Mouse (Mus musculus) gastrocnemius, adult 18-20 months (tissue): ENCODE measurements at regions not wholly inside any gene's neighbourhood (a gene's known extent, or its start where the extent isn't known, plus 50 kb on each side); places are given as distances from the start of the nearest gene placed in this dataset.

ENCODE experiments used
- DNase-seq: peaks from one replicate; pipeline ENCODE4 v3.0.0; 2021; ENCODE audit warnings: low spot score

DNA sequence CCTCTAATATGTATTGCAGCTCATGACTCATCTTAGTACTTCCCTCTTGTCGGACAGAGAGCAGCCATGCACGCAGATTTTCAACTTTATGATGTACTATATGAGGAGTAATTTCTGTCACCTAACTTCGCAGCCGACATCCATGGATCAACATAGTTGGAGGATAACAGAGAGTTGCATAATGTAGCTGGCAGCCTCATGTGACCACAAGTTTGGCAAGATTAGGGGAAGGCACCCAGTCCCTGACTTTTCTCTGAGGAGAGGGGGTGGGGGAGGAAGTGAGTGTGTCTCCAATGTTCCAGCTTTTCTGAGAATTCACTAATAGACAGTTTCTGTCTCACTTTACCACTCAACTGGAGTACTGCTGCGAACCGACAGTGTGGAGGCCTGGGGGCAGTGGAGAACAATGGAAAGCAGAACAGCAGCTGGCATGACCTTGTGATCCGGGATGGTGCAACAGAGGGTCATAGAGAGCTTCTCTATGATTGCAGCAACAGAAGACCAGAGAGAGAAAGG lies 424.0 kb downstream of the Ptprc start:
- DNase-seq: no peak

DNA sequence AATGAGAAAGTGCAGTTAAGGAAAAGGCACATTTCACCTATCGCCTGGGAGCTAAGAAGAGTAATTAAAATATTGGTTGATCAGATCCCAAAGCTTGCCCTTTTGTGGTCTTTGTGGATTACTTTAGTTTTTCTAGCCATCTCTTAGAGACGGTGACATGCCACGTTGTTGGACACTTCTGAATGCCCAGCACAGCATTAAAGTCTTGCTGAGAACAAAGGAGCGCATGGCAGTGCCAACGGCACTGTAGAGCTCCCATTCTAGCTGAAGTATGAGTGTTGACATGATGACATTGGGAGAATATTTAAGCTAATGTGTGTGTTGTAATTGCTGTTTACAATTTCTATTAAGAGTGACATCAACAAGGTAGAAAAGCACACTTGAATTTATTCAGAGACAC lies 424.6 kb downstream of the Ptprc start:
- no peak for DNase-seq

DNA sequence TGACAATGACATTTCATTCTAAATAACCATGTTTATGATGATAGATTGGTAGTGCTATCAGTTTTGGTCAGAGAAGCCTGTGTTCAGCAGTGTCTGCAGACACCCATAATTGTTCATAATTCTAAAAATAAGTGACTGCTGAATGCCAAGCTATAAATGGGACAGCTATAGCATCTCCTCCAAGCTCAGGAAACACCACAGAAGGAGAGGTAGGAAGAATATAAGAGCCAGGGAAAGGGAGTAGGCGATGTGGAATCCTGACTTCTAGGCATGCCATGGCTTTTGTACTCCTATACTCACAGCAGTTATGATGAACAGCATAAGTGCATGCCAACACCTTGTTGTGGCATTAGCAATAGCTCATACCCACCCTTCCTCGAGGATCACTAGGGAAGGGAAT lies 429.4 kb downstream of the Ptprc start:
- no peak for DNase-seq

DNA sequence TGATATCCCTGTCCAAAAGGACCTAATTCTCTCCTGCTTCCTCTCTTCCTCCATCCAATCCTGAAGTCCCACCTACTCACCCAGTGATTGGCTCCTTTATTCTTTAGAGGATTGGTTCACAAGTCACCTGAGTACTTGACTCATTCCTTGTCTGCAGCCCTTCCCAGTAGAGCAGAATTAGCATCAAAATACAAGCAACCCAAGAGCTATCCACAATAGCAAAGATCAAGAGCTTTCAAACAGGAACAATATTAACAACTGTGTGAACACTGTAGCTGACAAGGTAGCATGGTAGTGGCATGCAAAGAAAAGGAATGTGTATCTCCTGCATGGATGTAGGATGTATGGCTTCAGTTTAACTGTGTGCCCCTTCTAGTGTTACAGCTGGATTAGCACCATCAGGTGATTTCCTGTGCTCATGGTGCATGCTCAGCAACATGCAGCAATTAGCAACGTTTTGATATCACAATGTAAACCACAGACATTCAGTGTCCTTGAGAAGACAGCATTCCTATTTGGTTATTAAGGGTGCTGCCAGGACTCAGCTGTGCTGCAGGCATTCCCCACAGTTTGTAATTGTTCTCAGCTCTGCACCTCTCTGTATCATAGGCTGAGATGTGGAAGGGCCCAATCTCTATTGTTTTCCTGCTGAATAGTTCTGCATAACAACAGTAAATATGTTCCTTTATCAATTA lies 437.2 kb downstream of the Ptprc start:
- no peak for DNase-seq

DNA sequence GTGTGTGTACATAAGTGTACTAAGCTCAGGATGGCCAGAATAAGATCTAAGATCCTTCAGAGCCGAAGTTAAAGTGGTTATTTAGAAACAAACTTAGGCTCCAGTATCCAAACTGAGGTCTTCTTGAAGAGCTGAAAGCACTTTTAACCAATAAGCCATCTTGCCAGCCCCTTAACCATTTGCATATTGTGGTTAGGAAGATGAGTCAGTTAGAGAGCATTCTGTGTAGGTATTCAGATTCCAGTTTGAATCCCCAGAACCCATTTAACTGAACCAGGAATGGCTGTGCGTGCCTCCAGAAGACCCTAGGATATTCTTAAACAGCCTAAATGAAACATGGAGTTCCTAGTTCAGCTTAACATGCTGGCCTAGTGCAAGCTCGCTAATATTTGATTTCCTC lies 471.6 kb downstream of the Ptprc start:
- DNase-seq: no peak

DNA sequence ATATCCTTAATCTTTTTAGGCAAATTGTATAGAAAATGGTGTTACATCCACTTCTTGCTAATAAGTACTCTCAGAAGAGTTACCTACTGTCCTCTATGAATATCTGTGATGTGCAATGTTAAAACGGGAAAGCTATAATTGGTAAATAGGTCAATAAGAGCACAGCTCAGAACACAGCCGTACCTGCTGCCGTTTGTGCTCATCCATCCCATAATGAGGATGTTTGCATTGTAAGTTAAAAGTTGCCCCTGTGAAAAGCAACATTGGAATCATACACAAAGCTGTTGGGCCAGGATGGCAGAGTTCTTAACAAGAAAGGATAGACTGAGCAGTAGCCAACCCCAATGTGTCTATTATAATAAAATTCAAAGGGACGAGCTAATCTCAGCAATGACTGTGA lies 476.6 kb downstream of the Ptprc start:
- no peak for DNase-seq

DNA sequence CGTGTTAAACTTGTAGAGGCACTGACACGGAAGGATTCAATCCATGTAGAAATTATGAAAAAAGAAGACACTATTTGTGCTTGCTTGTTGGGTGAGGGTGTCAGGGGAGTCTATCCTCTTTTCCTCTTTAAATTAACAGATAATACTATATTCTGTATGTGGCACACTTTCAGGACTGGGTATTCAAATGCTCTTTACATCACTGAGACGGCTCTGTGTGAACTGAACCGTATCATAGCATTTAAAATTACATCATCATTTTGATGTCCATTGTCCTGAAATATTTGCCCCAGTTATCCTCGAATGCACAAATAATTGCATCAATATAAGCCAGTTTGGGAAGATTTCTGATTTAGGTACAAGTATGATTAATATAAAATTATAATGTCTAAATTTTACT lies 478.2 kb downstream of the Ptprc start:
- no peak for DNase-seq

DNA sequence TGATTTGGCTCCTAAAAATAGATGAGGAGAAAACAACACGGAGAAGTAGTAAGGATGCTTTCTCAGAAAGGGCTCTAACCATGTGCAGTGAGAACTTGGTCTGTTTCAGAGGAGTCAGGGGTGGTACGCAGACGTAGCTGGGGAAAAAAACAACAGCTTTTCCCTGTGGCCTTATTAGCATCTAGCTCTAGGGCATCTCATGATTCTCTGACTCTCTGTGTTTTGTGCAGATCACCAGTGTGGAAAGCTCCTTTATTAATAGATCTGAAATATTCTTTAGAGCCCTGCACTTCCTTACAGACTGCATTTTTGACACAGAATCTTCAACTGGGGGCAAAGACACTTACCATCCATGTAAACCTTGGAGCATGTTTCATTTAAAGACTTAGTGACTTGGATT lies 478.7 kb downstream of the Ptprc start:
- DNase-seq: no peak

DNA sequence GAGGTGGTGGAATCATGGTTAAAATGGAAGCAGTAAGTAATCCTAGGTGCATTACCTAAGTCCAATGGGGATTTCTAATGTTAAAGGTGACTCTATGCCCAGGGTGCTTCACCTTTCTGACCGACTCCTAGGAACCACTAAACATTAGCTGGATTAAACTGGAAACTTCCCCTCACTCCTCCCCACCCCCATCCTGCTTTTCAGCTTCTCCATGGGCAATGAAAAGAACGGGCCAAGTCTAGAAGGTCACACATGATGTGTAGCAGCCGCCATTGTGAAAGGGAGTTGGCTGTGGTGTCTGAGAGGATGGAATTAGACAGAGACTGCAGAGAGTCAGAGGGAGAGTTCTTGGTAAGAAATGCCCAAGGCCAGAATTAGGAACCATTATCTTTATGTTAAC lies 479.8 kb downstream of the Ptprc start:
- no peak for DNase-seq

DNA sequence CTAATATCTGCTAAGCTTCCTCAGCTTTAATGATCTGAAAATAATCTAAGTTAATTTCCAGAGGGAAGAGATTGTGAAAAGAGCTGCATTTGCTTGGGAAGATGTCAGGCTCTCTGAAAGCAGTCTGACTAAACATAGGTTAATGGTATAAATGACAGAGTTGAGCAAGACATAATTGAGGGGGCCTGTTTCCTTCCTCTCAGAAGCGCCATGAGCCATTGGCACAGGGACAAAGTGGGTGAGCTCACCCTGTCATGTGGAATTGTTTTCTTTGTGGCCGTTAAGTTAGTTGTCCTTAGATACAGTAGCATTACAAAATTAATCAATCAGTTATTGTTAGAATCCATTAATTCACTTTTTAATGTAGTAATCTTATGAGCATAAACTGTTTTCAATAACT lies 483.0 kb downstream of the Ptprc start:
- no peak for DNase-seq

DNA sequence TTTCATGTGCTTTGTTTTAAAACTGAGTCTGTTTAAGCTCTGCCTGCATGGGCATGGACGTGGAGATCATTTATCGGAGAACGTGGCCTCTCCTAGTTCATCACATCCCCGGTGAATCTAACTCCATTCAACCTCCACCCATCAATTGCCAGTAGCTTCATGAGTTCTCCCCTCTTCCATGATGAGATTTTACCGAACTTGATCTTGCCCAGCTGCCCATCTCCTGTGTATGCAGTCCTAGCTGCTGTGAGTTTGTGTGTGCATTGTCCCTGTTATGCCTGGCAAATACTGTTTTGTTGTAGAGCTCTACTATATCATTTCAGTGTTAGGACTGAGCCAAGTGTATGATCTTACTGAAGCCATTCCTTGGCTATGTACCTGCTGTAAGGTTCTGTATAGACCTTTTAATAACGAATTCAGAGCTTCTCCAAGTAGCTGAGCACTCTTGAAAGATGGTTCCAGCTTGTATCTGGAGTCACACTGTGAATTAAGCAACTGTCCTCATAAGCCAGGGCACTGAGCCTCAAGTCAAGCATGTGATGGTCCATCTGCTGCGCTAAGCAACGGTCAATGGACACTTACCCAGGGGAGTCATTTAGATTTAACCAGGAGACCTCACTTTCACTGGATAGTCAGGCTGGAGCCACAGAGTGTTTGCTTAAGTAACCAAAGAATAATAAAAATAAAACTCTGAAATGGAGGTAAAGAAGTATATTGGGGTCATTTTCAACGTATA lies 484.5 kb downstream of the Ptprc start:
- DNase-seq: no peak

DNA sequence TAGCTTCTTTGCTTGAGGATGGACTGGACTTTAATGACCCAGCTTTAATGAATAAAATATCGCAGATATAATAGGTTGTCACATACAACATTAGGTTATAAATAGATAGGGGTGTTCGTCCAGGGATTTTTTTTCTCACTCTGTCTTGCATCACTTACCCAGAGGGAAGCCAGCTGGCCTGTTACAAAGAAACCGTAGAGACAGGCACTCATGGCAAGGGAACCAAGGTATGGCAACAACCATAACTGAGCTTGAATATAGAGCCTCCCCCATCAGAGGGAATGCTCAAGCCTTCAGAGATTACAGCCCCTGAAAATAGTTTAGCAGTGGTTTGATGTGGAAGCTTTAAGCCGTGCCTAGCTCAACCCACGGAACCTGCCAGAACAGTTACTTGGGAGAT lies 504.9 kb downstream of the Ptprc start:
- DNase-seq: peak; percentile 24

DNA sequence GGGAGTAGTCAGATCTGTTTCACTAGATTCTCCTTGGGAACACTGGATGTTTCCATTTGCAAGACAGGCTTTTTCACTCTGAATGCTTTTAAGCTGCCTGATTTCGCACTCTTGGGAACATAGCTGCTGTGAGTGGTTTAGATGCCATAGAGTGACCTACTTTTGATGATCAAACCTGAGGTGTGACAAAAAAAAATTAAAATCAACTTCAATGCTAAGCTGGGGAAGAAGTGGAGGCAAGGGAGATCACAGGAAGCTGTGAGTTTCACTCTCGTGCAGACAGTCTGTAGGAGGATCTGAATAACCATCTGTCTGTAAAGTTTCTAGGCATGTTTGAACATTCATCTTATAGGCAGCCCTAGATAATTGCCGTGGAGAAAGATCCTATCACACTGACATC lies 505.7 kb downstream of the Ptprc start:
- DNase-seq: no peak

DNA sequence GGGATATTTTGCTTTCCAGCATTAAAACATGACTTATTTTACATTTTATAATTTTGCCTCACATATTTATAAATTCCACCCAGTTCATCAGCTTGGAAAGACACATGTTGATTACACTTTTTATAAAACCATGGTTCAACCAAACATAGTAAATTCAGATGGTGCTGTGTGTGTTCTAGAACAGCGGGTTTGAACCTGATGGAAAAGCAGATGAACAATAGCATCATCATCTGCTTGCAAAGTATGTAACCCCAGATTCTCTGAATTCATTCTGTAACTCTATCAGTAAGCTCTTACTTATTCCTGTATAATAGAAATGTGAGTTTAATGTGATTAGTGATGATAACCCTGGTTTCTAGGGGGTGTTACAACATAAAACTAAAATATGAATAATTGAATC lies 517.4 kb downstream of the Ptprc start:
- DNase-seq: no peak

DNA sequence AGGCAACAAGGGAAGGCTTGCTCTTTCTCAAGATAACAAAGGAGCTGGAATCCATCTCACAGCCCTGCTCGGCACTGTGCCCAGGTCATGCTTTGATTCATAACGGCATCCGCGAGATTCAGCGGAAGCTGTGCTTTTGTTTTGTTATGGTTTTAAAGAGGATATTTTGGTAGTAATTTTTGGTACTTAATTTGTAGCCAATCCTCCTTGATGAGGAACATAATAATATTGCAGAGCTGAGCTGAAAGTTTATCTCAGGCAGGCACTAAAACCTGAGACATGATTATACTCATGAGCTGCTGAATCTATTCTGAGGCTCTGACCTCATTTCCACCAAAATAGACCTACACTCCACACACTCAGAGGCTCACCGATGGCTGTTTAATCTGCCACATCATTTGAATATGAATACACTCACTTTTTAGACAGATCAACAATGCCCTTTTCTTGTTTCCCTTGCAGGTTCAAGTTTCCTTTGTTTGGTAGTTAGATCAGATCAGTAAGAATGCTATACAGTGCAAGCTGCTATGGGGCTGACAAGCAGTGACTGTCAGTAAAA lies 518.5 kb downstream of the Ptprc start:
- DNase-seq: peak; percentile 54

DNA sequence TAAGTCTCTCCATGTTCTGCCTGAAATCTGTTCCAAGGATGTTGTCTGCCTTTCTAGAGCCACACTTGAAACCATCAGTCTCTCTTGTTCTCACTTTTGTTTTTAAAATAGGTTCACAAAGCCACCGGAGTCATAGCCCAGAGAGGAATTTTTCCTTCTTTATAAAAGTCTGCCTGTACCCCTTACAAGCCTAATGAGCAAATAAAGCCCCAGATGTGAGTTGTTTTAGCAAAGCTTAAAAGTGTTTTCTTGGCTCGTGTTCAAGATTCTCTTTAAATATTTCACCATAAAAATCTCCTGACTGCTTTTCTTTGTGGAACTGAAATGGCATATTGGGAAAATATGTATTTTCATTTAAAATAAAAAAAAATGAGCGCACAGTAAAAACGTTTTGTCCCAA lies 521.3 kb downstream of the Ptprc start:
- no peak for DNase-seq

DNA sequence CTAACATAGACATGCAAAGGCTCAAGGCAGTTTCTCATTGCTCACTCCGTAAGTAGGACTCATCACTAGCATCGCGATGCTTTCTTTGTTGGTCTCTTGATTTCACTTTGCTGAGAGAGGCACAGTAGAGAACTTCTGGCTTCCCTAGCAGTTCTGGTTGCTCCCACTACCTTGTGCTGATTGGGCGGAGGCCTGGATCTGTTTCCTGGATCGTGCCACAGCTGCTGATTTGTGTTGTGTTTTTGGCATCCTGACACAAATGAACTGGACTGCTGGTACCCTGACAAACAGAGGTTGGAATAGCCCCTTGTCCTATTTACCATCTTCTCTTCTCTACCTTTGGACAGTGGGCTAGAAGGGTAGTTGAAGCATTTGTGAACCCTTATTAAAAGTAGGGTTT lies 522.0 kb downstream of the Ptprc start:
- no peak for DNase-seq

DNA sequence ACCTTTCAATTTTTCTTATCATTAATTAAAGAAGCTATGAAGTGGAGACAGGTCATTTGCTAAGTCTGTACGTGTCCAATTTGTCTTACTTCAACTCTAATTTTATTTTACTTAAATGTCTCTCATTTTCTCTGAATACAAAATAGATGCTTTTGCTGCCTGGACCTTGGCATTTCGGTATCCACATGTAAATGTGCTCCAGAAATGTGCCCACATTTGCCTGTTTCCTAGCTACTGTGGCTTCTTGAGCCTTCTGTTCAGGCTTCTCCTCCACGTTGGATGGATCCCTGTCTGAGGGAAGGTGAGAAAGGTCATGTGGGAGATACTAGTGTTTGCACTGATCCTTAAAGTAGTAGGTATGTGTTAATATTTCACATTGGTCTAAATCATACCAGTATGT lies 524.9 kb downstream of the Ptprc start:
- DNase-seq: no peak

DNA sequence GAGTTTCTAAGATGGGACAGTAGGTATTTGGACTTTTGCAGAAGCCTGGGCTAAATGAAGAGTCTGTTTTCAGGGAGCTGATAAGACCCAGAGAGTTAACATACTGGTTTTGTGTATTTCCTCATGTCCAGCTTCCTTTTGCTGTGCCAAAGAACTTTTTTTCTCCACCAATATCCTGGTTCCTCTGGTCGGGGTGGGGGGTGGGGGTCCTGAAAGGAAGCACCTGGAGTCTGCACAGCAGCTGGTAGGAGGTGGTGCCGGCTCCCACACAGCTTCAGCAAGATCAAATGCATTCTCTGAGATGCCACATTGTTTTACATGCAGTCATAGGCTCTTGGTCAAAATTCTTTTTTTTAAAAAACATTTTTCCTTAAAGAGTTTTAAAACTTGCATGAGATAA lies 525.4 kb downstream of the Ptprc start:
- DNase-seq: no peak

DNA sequence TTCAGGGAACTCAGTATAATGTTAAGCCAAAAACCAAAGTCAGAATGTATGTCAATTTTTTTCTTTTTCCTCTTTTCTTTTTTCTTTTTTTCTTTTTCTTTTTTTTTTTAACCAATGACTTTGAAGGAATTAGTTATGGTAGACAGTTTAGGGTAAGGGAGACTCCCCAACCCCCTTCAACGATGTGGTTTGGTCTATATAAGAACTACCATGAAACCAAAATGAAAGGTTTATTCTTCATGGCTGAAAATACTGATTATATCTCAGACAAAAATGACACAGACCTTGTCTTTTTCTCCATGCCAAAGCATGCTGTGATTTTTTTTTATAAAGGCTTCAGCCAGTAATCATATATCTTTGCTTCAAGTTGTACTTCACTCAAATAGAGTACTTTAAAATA lies 526.7 kb downstream of the Ptprc start:
- no peak for DNase-seq

DNA sequence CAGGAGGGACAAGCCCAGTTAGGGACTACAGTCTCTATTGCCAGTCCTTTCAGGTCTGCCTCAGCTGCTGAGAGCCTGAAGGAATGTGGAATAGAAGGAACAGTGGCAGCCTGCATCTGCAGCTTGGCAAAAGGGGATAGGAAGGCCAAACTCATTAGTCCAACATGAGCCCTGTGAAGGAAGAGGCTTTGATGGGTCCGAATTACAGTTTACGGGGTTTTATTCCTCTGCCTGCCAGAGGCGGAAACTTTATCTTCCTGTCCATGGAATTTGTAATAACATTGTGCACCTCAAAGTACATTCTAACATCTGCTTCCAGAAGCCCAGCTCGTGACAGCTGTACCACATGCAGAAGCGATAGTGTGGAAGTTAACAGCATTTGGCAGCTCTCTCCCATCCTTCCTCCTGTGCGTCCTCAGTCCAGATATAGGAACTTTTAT lies 530.9 kb downstream of the Ptprc start:
- DNase-seq: no peak

DNA sequence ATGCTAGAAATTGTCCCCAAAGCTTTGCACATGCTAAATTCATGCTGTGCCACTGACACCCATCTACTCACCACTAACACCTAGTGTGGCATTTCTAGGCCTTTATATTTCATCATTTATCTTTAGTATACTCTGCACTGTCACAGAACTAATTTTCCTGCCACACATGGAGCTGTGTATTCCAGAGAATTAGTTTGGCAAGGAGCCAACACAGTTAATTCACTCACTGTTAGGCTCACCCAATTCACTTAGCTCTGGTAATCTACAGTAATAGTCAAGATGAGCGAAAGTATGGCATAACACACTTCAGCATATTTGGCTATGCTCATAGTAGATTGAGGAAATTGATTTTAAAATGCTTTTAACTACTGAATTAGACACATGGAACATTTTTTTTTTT lies 532.0 kb downstream of the Ptprc start:
- DNase-seq: no peak

DNA sequence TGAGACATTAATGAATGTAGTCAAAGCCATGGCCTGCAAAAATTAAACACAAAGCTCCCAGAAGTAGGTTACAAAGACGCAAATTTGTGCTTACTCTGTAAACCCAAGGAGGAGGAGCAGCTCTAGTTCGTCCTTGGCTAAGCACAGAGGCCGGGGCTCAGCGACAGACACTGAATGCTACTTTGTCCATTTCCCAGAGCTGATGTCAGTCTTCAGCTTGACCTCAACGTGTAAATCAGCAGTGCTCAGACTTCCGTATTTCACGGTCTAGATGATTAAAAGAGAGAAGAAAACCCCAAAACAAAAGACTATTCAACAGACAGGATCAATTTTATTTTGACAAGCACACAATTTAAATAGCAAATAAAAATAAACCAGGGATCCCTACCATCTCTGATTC lies 534.7 kb downstream of the Ptprc start:
- no peak for DNase-seq
